Mouse (Mus musculus) adrenal gland, adult (tissue): Measurements from ENCODE around the gene Hist1h2bp.
"Not testable (repeated sequence)": the region's sequence is repeated elsewhere in the genome, so short reads cannot be mapped to it uniquely, and the experiment has no call there.

Source experiments
- DNase-seq, 2 experiments: peaks; one replicate each; pipeline ENCODE4 v3.0.0; 2022 to 2023; ENCODE audit warnings: low spot score in 1 of 2; ENCODE audit not compliant: inconsistent age in 2 of 2

Gene Hist1h2bp

DNA sequence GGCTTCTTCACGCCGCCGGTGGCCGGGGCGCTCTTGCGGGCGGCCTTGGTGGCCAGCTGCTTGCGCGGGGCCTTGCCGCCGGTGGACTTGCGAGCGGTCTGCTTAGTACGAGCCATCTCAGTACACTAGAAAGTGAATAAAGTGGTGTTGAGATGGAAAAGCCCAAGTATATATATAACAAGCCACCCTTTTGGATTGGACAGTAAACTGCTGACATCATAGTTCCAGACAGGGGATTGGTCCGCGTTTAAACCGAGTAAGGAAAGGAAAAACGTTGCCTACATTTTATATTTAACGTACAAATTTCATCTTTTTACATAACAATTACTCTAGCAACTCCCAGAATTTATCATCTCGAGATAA is 4.0 kb upstream of the Hist1h2bp start, which contains the start of gene Hist1h3i:
Gene Hist1h3i, minus strand, starts transcription at position 116 of the 363 bp plus-strand sequence.
- DNase-seq: peak; percentile 55 to 94

DNA sequence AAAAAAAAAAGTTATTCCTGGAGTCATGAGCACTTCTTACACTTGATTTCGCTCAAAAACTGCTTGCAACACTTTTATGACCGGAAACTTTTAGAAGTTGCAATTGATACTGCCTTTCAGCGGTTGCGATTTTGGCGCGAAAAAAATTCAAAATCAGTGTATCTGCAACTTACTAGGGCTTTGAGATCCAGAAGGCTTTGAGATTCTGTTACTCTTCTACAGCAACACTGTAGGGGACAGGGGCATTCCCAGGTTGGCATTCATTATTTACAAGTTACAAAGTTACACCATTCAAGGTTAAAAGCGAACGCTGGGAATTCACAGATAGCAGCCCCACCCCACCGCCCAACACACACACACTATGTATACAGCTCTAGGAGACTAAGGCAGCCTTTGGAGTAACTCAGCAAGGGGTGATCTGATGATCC is 3.5 kb upstream of the Hist1h2bp start:
- peak; percentile 12 to 68 for DNase-seq

DNA sequence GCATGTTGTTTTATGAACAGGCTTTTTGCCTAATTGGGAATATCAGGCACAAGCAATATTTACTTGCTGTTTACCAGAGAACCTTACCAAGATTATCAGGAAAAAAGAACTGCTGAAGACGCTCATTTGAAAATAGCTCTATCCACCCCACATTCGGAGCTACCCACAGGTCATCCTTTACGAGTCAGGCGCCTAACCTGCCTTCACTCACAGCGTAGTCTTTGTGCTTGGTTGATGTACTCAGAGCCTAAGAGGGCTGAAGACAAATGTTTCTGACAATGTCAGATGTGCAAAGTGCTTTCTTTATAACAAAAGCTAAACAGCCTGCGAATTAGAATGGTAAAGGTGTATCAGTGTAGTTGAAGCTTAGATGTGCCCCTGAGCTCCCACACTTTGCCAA is 3.0 kb upstream of the Hist1h2bp start:
- peak in 1 of 2 experiments; percentile 18 for DNase-seq

DNA sequence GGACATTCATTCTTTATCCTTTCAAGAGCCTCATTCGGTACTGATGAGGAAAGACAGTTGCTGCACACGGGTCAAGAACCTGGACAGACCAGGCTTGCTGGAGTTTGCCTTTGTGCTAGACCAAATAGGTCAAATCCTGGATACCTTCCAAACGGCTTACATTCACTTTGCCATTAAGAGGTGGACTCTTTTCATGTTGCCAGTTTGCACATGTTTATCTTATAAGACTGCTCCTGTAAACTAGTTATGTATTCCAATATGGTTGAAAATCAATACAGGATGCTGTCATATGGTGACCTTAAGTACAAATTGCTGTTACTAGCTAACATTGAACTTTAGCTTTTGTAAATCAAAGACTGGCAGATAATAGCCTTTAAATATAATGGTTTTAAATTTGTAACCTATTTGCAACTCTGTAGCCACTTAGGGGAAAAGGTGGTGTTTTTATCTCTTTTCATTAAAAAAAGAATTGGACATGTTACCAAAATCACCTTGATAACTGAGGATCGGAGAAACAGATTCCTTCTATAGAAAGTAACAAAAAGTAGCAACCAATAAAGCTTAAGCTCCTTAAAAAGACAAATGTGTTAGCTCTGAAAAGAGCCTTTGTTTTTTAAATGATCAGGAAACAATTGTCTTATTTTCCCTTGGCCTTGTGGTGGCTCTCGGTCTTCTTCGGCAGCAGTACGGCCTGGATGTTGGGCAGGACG is 917 bp upstream of the Hist1h2bp start:
- peak in 1 of 2 experiments; percentile 21 for DNase-seq

DNA sequence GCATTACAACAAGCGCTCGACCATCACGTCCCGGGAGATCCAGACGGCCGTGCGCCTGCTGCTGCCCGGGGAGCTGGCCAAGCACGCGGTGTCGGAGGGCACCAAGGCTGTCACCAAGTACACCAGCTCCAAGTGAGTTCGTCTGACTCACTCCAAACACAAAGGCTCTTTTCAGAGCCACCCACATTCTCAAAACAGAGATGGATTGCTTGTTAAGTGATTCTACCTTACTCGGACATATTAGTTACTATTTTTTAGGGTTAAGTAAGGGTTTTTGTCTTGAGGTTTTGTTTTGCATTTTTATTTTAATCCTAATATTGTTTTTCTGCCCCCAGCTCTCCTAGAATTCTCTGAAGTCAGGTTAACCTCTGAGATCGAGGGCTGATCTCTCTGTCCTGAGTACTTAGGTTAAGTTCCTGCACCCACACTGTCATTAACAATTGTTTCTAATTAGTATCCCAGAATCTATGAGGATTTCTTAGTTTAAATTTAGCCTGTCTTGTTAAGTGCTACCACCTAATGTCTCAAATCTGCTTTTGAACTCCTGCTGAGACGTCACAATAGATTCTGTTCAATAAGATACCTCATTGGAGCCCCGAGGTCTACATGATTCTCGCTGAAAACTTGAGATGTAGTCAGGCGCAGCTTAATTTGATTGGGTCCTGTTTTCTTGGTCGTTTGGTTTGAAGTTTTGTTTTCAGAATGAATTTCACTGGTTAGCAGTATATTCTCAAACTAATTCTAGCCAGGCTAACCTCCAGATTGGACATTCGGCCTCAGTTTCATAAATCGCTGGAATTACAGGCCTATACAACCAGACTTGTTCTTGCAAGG is 716 bp downstream of the Hist1h2bp start:
- no peak for DNase-seq

DNA sequence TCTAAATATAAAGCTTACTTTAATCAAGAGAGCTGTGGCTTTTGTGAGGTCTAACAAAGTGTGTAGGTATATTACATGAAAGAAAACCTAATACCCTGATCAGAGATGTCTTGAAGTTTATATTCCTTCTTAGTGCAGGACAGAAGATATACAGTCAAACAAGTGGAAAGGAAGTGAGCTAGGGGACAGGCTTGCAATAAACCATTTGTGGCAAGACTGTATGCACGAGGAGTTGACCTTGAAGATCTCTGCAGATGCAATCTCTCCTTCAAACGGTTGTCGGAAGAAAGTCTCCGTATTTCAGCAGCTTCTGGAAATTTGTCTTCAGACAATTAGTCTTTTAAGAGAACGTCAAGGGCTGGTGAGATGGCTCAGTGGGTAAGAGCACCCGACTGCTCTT is 2.7 kb downstream of the Hist1h2bp start:
- DNase-seq: no peak

DNA sequence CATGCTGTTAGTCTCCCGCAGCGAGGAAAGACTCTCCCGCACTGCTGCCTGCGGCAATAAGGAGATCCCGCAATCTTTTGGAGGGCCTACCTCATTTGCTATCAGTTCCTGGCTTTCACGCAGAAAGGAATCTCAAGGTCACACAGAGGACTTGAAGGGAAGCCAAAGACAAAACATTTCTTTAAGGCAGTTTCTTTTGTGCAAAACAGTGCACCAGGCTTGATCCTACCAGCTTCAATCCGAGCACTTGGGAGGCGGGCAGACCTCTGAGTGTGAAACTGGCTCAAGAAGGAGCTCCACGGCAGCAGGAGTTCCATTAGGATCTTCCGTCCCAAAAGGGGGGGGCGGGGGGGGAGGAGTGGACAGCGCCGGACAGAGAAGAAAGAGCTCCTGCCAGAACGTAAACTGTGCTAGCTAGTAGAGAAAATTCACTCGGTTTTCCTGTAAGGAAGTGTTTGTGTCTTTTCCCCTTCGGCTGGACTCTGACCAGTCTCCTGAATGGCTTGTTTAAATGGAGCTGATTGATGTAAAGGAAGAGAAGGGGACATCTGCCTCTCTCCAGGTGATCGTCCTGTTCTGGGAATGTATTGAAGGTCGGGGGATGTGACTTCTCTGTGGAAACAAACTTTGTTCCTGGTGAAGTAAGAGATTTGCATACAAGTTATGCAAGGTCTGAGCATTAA is 3.5 kb downstream of the Hist1h2bp start:
- DNase-seq: peak in 1 of 2 experiments; percentile 65

DNA sequence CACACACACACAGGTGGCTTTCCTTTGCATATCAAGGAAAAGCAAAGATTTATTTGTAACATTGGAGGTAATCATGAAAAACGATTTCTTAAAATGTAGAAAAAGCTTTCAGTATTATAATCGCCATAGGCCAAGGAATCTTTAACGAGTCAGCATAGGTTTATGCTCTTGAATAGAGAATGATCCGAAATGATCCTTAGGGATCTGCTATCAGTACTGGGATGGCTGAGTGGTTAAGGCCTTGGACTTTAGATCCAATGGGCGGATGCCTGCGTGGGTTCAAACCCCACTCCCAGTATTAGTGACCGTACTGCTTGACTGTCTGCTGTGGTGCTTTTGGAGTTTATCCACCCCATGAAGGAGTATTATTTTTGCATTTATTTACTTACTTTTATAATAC is 8.3 kb downstream of the Hist1h2bp start:
- DNase-seq: no peak

DNA sequence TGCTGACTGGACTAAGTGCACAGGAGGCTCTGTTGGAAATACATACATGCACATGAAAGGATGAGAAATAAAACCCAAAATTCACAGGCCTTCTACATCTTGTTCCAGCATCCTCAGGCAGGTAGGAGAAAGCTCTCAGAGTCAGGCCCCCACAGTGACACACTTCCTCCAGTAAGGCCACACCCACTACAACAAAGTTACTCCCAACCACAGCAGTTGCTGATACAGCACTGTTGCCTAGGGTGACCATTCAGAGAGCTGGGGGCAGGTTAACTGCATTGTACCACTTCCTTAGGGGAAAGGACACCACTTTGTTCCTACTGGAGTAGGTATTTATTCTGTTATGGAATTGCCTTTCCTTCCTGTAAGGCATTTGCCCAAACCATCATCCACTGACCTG is 9.9 kb downstream of the Hist1h2bp start:
- DNase-seq: not testable (repeated sequence)

DNA sequence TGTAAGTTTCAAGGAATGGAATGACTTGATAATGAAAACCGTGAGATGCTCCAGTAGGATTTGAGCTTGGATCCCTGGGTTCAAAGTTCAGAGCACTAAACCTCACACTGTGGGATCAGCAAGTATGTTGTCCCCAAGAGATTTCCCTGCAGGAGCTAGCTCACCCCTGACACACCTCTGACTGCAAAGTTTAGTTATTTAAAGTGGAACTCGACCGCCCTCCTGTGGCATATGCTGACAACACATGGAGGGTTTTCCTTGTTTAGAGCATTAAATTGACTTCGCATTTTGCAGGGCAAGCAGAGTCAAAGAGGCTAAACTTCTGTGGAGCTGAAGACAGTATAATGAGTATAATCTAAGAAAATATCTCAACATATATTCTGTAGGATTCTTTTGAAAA is 15.8 kb downstream of the Hist1h2bp start:
- DNase-seq: not testable (repeated sequence)

DNA sequence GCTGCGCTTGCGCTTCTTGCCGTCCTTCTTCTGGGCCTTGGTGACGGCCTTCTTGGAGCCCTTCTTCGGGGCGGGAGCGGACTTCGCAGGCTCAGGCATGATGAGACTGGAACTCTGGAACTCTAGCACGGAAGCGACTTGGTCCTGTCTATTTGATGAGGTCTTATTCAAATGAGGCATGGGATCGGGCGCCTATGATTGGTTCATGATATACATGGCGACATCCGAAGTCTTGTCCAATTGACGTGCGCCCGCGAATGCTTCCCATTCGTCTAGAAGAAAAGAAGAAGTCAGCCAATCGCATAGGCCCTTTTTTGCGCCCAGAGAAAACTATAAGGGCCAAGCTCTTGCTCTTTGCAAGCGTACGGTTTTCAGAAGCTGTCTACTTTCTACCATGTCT is 22.8 kb downstream of the Hist1h2bp start, which contains the start of the genes Hist1h2bq and Hist1h2ao:
Gene Hist1h2bq, minus strand, starts transcription at position 125 of the 400 bp plus-strand sequence.
Gene Hist1h2ao, plus strand, starts transcription at position 393 of the 400 bp plus-strand sequence.
- DNase-seq: not testable (repeated sequence)

DNA sequence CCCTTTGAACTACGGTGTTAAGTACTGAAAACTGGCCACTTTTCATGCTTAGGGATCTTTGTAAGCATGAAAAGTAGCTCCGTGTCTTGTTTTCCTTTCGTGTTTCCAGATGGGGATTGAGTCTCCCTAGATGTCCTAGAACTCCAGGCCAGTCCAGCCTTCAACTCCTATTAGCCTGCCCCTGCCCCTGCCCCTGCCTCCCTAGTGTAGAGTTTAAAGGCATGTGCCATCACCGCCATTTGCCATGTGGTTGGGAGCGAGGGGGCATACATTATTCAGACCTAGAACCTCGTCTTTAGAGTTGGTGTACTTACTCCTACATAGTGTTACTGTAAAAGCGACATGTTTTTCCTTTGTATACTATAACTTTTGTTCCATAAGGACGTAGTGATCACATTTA is 23.8 kb downstream of the Hist1h2bp start:
- not testable (repeated sequence) for DNase-seq

DNA sequence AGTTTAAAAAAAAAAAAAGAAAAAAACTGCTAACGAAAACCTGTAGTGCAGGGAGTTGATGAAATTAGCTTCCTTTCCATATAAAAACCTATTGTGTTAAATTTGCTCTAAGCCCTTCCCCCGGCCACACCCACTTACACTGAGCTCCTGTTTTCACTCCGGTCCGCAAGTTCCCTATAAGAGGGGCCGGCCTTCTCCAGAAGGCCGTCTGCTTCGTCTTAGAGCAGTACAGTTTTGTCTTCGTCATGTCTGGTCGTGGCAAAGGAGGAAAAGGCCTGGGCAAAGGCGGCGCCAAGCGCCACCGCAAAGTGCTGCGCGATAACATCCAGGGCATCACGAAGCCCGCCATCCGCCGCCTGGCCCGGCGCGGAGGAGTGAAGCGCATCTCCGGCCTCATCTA is 24.3 kb downstream of the Hist1h2bp start, which contains the start of gene Hist1h4m:
Gene Hist1h4m, plus strand, starts transcription at position 208 of the 400 bp plus-strand sequence.
- DNase-seq: peak; percentile 62 to 89

DNA sequence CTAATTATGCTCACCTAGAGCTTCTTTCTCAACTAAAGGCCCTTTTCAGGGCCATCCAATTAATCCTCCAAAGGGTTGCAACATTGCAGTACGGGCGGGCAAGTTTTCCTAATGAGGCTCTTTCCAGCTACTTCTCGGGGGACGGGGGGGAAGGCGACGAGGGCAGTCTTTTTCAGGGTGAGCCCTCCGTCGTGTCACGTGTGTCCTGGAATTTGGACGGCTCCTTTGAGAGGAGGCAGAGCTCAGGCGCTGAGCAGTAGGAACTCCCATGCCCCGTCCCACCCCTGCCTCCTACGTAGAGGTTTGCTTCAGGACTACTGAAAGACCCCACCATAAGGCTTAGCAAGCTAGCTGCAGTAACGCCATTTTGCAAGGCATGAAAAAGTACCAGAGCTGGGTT is 24.8 kb downstream of the Hist1h2bp start:
- DNase-seq: peak in 1 of 2 experiments; percentile 48

DNA sequence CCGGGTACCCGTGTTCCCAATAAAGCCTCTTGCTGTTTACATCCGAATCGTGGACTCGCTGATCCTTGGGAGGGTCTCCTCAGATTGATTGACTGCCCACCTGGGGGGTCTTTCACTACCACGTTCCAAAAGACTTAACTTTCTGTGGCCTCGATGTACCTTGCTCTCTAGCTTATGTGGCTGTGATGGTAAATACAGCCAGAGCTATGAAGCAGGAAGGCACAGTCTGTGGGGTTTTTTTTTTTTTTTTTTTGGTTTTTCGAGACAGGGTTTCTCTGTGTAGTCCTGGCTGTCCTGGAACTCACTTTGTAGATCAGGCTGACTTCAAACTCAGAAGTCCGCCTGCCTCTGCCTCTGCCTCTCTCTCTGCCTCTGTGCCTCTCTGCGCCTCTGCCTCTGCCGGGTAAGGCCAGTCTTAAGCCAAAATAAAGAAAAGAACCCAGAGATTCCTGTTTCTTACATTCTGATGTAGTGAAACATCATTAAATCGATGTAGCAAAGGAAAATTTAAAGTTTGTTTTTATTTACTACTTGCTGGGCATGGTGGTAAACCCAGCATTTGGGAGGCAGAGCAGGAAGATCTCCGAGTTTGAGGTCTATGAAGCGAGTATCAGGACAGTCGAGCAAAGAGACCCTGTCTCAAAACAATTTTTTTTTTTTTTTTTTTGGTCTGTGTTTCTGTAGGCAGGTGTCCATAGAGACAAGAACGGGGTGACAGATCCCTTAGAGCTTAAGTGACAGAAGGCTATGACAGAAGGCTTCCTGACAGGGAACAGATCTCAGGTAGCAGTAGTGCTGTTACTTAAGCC is 33.0 kb downstream of the Hist1h2bp start:
- not testable (repeated sequence) for DNase-seq

DNA sequence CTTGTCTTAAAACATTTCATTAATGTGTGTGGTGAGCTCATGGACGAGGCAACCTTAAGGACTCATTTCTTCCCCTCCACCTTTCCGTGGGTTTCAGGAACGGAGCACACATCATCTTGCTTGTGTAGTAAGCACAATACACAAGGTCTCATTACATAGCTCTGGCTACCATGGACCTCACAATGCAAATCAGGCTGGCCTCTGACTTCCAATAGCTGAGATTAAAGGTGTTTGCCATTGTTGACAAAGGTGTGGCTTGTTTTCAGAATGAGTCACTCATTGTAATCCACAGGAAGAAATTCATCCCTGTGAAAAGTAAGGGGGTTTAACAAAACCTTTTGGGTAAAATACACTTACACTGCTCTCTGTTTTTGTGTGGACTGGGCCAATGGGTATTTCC is 41.2 kb downstream of the Hist1h2bp start:
- DNase-seq: no peak

DNA sequence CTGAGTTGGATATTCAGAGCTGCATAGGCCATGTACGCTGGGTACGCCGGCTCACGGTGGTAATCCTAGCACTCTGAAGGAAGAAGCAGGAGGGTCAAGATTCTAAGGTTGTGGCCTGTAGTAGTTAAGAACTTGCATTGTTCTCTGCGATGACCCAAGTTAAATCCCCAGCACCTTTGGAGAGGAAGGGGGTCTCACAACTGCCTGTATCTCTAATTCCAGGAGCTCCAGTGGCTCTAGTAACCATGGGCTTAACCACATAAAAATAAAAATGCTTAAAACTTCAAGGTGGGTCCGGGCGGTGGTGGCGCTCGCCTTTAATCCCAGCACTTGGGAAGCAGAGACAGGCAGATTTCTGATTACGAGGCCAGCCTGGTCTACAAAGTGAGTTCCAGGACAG is 43.1 kb downstream of the Hist1h2bp start:
- DNase-seq: peak in 1 of 2 experiments; percentile 24

DNA sequence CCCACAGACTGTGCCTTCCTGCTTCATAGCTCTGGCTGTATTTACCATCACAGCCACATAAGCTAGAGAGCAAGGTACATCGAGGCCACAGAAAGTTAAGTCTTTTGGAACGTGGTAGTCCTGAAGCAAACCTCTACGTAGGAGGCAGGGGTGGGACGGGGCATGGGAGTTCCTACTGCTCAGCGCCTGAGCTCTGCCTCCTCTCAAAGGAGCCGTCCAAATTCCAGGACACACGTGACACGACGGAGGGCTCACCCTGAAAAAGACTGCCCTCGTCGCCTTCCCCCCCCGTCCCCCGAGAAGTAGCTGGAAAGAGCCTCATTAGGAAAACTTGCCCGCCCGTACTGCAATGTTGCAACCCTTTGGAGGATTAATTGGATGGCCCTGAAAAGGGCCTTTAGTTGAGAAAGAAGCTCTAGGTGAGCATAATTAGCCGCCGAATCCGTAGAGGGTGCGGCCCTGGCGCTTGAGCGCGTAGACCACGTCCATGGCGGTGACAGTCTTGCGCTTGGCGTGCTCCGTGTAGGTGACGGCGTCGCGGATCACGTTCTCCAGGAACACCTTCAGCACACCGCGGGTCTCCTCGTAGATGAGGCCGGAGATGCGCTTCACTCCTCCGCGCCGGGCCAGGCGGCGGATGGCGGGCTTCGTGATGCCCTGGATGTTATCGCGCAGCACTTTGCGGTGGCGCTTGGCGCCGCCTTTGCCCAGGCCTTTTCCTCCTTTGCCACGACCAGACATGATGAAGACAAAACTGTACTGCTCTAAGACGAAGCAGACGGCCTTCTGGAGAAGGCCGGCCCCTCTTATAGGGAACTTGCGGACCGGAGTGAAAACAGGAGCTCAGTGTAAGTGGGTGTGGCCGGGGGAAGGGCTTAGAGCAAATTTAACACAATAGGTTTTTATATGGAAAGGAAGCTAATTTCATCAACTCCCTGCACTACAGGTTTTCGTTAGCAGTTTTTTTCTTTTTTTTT is 44.4 kb downstream of the Hist1h2bp start, which contains the start of gene Hist1h4n:
Gene Hist1h4n, minus strand, starts transcription at position 779 of the 977 bp plus-strand sequence.
- peak; percentile 58 to 84 for DNase-seq

DNA sequence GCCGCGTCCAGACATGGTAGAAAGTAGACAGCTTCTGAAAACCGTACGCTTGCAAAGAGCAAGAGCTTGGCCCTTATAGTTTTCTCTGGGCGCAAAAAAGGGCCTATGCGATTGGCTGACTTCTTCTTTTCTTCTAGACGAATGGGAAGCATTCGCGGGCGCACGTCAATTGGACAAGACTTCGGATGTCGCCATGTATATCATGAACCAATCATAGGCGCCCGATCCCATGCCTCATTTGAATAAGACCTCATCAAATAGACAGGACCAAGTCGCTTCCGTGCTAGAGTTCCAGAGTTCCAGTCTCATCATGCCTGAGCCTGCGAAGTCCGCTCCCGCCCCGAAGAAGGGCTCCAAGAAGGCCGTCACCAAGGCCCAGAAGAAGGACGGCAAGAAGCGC is 46.2 kb downstream of the Hist1h2bp start, which contains the start of the genes Hist1h2ap and Hist1h2br:
Gene Hist1h2ap, minus strand, starts transcription at position 47 of the 400 bp plus-strand sequence.
Gene Hist1h2br, plus strand, starts transcription at position 283 of the 400 bp plus-strand sequence.
- not testable (repeated sequence) for DNase-seq
